8 mouse cellular contexts compared by ENCODE assay signal in genomic region chr7:110629892-110630666, GRCm38 (mm10). TPM values are rescaled to one million over a fixed set of nuclear protein-coding genes. Genes with fewer than 3 reads are reported as not detected.
DNase-seq lines count a peak whose midpoint lies in the region; ATAC-seq and TF ChIP-seq lines count a peak whose summit lies in the region.

No protein-coding gene starts in this region.

- peak; percentile 93 for DNase-seq in B cell, adult 2 months
- peak; percentile 96 for DNase-seq in kidney, postnatal 0 days (ENCODE audit: low spot score)
- DNase-seq in natural killer cell, adult 2 months (ENCODE audit: low spot score in 2 of 2) = peak; percentile 66 to 84

- H3K36me3 ChIP-seq in embryonic facial prominence, embryonic 15.5 days = no peaks in the 10 kb centered on the region
- H3K36me3 ChIP-seq in heart, embryonic 12.5 days = no peaks in the 10 kb centered on the region
- no peaks in the 10 kb centered on the region for H3K36me3 ChIP-seq in kidney, postnatal 0 days (ENCODE audit: insufficient read depth, low read length)
- no peaks in the 10 kb centered on the region for H3K36me3 ChIP-seq in liver, embryonic 12.5 days
- no peaks in the 10 kb centered on the region for H3K36me3 ChIP-seq in stomach, embryonic 14.5 days (ENCODE audit: control insufficient read depth, insufficient read depth, low read length)

- TF ChIP-seq POLR2A in bone marrow, adult 2 months (IDR thresholded peaks at IDR 0.05; ENCODE audit: borderline replicate concordance, control insufficient read depth, low read depth, low read length) = no peak

- ATAC-seq in embryonic facial prominence, embryonic 15.5 days (ENCODE audit: insufficient number of reproducible peaks, low FRiP score, low TSS enrichment, low read depth) = peak; percentile 86; the same call in 1 of the 2 replicates
- ATAC-seq in heart, embryonic 12.5 days (ENCODE audit: insufficient number of reproducible peaks, low FRiP score) = peak; percentile 72
- peak; percentile 80 for ATAC-seq in kidney, postnatal 0 days (replicated peaks; ENCODE audit: low FRiP score, low read depth)
- ATAC-seq in liver, embryonic 12.5 days = peak; percentile 69
- peak; percentile 87 for ATAC-seq in stomach, embryonic 14.5 days (ENCODE audit: insufficient number of reproducible peaks, insufficient read depth, low FRiP score, low read depth)

- 3% methylated on average over 36 of the region's 36 CpGs for WGBS in bone marrow, adult 2 months
- WGBS in embryonic facial prominence, embryonic 15.5 days = 2% methylated on average over 33 of the region's 36 CpGs
- WGBS in heart, embryonic 12.5 days = 1% methylated on average over 36 of the region's 36 CpGs
- WGBS in kidney, postnatal 0 days = 3% methylated on average over 30 of the region's 36 CpGs
- 2% methylated on average over 36 of the region's 36 CpGs for WGBS in liver, embryonic 12.5 days (ENCODE audit: insufficient replicate concordance)
- WGBS in stomach, embryonic 14.5 days = 2% methylated on average over 36 of the region's 36 CpGs

- no peaks in the 10 kb centered on the region for H3K4me1 ChIP-seq in bone marrow, adult 2 months (ENCODE audit: control insufficient read depth, insufficient read depth, low read length)
- peaks cover 52% of the 10 kb centered on the region for H3K4me1 ChIP-seq in embryonic facial prominence, embryonic 15.5 days
- H3K4me1 ChIP-seq in heart, embryonic 12.5 days (replicated peaks) = peaks cover 39% of the 10 kb centered on the region
- peaks cover 19% of the 10 kb centered on the region; the same call in 1 of the 2 replicates for H3K4me1 ChIP-seq in kidney, postnatal 0 days (replicated peaks; ENCODE audit: insufficient read depth, low read length)
- H3K4me1 ChIP-seq in liver, embryonic 12.5 days = peaks cover 27% of the 10 kb centered on the region
- peaks cover 17% of the 10 kb centered on the region; the same call in 1 of the 2 replicates for H3K4me1 ChIP-seq in stomach, embryonic 14.5 days (ENCODE audit: control insufficient read depth, insufficient read depth, low read length)

- H3K9ac ChIP-seq in embryonic facial prominence, embryonic 15.5 days = peak overlapping the region; percentile 31; the same call in 1 of the 2 replicates
- peak overlapping the region; percentile 54 for H3K9ac ChIP-seq in heart, embryonic 12.5 days
- H3K9ac ChIP-seq in kidney, postnatal 0 days (ENCODE audit: low read depth, low read length) = peak overlapping the region; percentile 33; the same call in 1 of the 2 replicates
- peak overlapping the region; percentile 46; the same call in 1 of the 2 replicates for H3K9ac ChIP-seq in liver, embryonic 12.5 days
- no peak overlapping the region; the same call in 1 of the 2 replicates for H3K9ac ChIP-seq in stomach, embryonic 14.5 days (replicated peaks; ENCODE audit: low read depth, low read length)

- H3K27me3 ChIP-seq in embryonic facial prominence, embryonic 15.5 days = peaks cover 60% of the 10 kb centered on the region
- peaks cover 18% of the 10 kb centered on the region for H3K27me3 ChIP-seq in heart, embryonic 12.5 days (replicated peaks)
- no peaks in the 10 kb centered on the region for H3K27me3 ChIP-seq in kidney, postnatal 0 days (ENCODE audit: insufficient read depth, low read length)
- peaks cover 84% of the 10 kb centered on the region for H3K27me3 ChIP-seq in liver, embryonic 12.5 days (replicated peaks)
- H3K27me3 ChIP-seq in stomach, embryonic 14.5 days (ENCODE audit: control insufficient read depth, insufficient read depth, low read length) = peaks cover 19% of the 10 kb centered on the region

- H3K27ac ChIP-seq in bone marrow, adult 2 months (ENCODE audit: control insufficient read depth, insufficient read depth, low read depth, low read length, poor library complexity) = no peak overlapping the region
- no peak overlapping the region for H3K27ac ChIP-seq in embryonic facial prominence, embryonic 15.5 days (replicated peaks)
- peak overlapping the region; percentile 49; the same call in 1 of the 2 replicates for H3K27ac ChIP-seq in heart, embryonic 12.5 days (ENCODE audit: poor library complexity, severe bottlenecking)
- peak overlapping the region; percentile 56 for H3K27ac ChIP-seq in kidney, postnatal 0 days
- H3K27ac ChIP-seq in liver, embryonic 12.5 days = no peak overlapping the region
- H3K27ac ChIP-seq in stomach, embryonic 14.5 days (ENCODE audit: low read length) = no peak overlapping the region

- peak; percentile 81 for TF ChIP-seq CTCF in bone marrow, adult 2 months (IDR thresholded peaks at IDR 0.05; ENCODE audit: control insufficient read depth, insufficient read depth, low read length)
- peak; percentile 97 for TF ChIP-seq CTCF in kidney, postnatal 0 days (IDR thresholded peaks at IDR 0.05; ENCODE audit: low read depth)

- H3K4me3 ChIP-seq in bone marrow, adult 2 months (replicated peaks; ENCODE audit: control insufficient read depth, low read depth, low read length) = no peak overlapping the region
- peak overlapping the region; percentile 49 for H3K4me3 ChIP-seq in embryonic facial prominence, embryonic 15.5 days (replicated peaks)
- peak overlapping the region; percentile 53 for H3K4me3 ChIP-seq in heart, embryonic 12.5 days
- peak overlapping the region; percentile 53 for H3K4me3 ChIP-seq in kidney, postnatal 0 days (replicated peaks; ENCODE audit: low read depth, low read length)
- peak overlapping the region; percentile 46 for H3K4me3 ChIP-seq in liver, embryonic 12.5 days
- peak overlapping the region; percentile 47 for H3K4me3 ChIP-seq in stomach, embryonic 14.5 days (ENCODE audit: low read depth, low read length)

- no peaks in the 10 kb centered on the region for H3K9me3 ChIP-seq in embryonic facial prominence, embryonic 15.5 days (replicated peaks)
- no peaks in the 10 kb centered on the region for H3K9me3 ChIP-seq in heart, embryonic 12.5 days (replicated peaks)
- no peaks in the 10 kb centered on the region for H3K9me3 ChIP-seq in kidney, postnatal 0 days (replicated peaks; ENCODE audit: low read length)
- no peaks in the 10 kb centered on the region for H3K9me3 ChIP-seq in liver, embryonic 12.5 days (replicated peaks)
- H3K9me3 ChIP-seq in stomach, embryonic 14.5 days (ENCODE audit: control insufficient read depth, low read depth, low read length) = no peaks in the 10 kb centered on the region

- peak overlapping the region; percentile 90 for H3K4me2 ChIP-seq in embryonic facial prominence, embryonic 15.5 days (replicated peaks)
- H3K4me2 ChIP-seq in heart, embryonic 12.5 days = peak overlapping the region; percentile 85
- H3K4me2 ChIP-seq in kidney, postnatal 0 days (ENCODE audit: low read length) = peak overlapping the region; percentile 85
- peak overlapping the region; percentile 60 for H3K4me2 ChIP-seq in liver, embryonic 12.5 days
- H3K4me2 ChIP-seq in stomach, embryonic 14.5 days (replicated peaks; ENCODE audit: low read depth, low read length) = peak overlapping the region; percentile 55

RNA-seq across cellular contexts. Expression of gene Adm, which starts 2.6 kb away (rescaled TPM):
- not detected in 2 replicates for polyA plus RNA-seq in bone marrow, adult 2 months (2011; ENCODE audit: insufficient read depth, insufficient read length, low replicate concordance, missing spikeins)
- polyA plus RNA-seq in embryonic facial prominence, embryonic 15.5 days (2015; fragmentation: Nextera tagmentation; extraction: Ambion mirVana) = 5.5 and 5.6 TPM in 2 replicates
- 10.1 and 10.9 TPM in 2 replicates for polyA plus RNA-seq in heart, embryonic 12.5 days (2016; fragmentation: Nextera tagmentation; extraction: Ambion mirVana)
- 9.9 and 10.6 TPM in 2 replicates for polyA plus RNA-seq in kidney, postnatal 0 days (2015; fragmentation: Nextera tagmentation; extraction: Ambion mirVana)
- polyA plus RNA-seq in liver, embryonic 12.5 days (2016; fragmentation: Nextera tagmentation; extraction: Ambion mirVana) = 7.8 and 8.9 TPM in 2 replicates
- 3.4 and 4.0 TPM in 2 replicates for polyA plus RNA-seq in stomach, embryonic 14.5 days (2014; fragmentation: Nextera tagmentation; extraction: Ambion mirVana)

RNA-seq across cellular contexts. Expression of gene Sbf2, which starts 15.4 kb away (rescaled TPM):
- polyA plus RNA-seq in bone marrow, adult 2 months (2011; ENCODE audit: insufficient read depth, insufficient read length, low replicate concordance, missing spikeins) = 3.4 and 11.1 TPM in 2 replicates
- 27.7 and 28.4 TPM in 2 replicates for polyA plus RNA-seq in embryonic facial prominence, embryonic 15.5 days (2015; fragmentation: Nextera tagmentation; extraction: Ambion mirVana)
- polyA plus RNA-seq in heart, embryonic 12.5 days (2016; fragmentation: Nextera tagmentation; extraction: Ambion mirVana) = 39.2 and 43.3 TPM in 2 replicates
- polyA plus RNA-seq in kidney, postnatal 0 days (2015; fragmentation: Nextera tagmentation; extraction: Ambion mirVana) = 26.9 and 27.5 TPM in 2 replicates
- 7.2 and 9.2 TPM in 2 replicates for polyA plus RNA-seq in liver, embryonic 12.5 days (2016; fragmentation: Nextera tagmentation; extraction: Ambion mirVana)
- polyA plus RNA-seq in stomach, embryonic 14.5 days (2014; fragmentation: Nextera tagmentation; extraction: Ambion mirVana) = 46.1 and 48.8 TPM in 2 replicates

Comparison
In these comparisons a context has a peak if more than half of its experiments do, and no peak if none do; other contexts are left out.
1. H3K27ac ChIP-seq: peak in heart, embryonic 12.5 days (single experiment) and kidney, postnatal 0 days (single experiment); none in bone marrow, adult 2 months (single experiment), embryonic facial prominence, embryonic 15.5 days (single experiment), liver, embryonic 12.5 days (single experiment) and stomach, embryonic 14.5 days (single experiment).
2. Peak in every context shown above with its lines, with median percentiles within 50 percentile points of each other: DNase-seq, ATAC-seq and H3K4me2 ChIP-seq.